Mouse (Mus musculus) naive thymus-derived CD4-positive, alpha-beta T cell, adult 2 months (primary cell): ENCODE measurements at regions not wholly inside any gene's neighbourhood (a gene's known extent, or its start where the extent isn't known, plus 50 kb on each side); places are given as distances from the start of the nearest gene placed in this dataset.

Experiments
- DNase-seq: peaks from one replicate; pipeline ENCODE4 v3.0.0-alpha.2; 2011; ENCODE audit warnings: low read depth

GRCm38 (mm10) chr2:45184704-45185620 is 67.8 kb upstream of the Zeb2 start:
- DNase-seq = no peak

GRCm38 (mm10) chr2:45184149-45184548 is 67.0 kb upstream of the Zeb2 start:
- no peak for DNase-seq

- no peak for DNase-seq
Observed at GRCm38 (mm10) chr2:45182876-45183275, 65.7 kb upstream of the Zeb2 start.

GRCm38 (mm10) chr2:45181552-45181951 is 64.4 kb upstream of the Zeb2 start:
- DNase-seq = no peak

GRCm38 (mm10) chr2:45178849-45179453 is 61.8 kb upstream of the Zeb2 start:
- no peak for DNase-seq

GRCm38 (mm10) chr2:45172382-45172781 is 55.2 kb upstream of the Zeb2 start:
- no peak for DNase-seq

- DNase-seq = no peak
Observed at GRCm38 (mm10) chr2:45171520-45172173, 54.5 kb upstream of the Zeb2 start.

- DNase-seq = no peak
Observed at GRCm38 (mm10) chr2:45170272-45170671, 53.1 kb upstream of the Zeb2 start.

GRCm38 (mm10) chr2:45169429-45170070 is 52.4 kb upstream of the Zeb2 start:
- DNase-seq = no peak

- no peak for DNase-seq
Observed at GRCm38 (mm10) chr2:45168606-45169005, 51.4 kb upstream of the Zeb2 start.
